Mouse (Mus musculus) E14TG2a.4 (cell line): ENCODE data around the gene C1rl.
"Not testable (repeated sequence)": the region's sequence is repeated elsewhere in the genome, so short reads cannot be mapped to it uniquely, and the experiment has no call there.

ENCODE experiments used
- CTCF ChIP-seq: conservative IDR thresholded peaks from 2 replicates; pipeline ENCODE4 v1.5.1; 2014; ENCODE audit warnings: low read length
- NANOG ChIP-seq: IDR thresholded peaks from 2 replicates; pipeline ENCODE4 v1.6.1; 2014; ENCODE audit warnings: borderline replicate concordance, low read length, mixed read lengths
- POU5F1 ChIP-seq: IDR thresholded peaks from 2 replicates; pipeline ENCODE4 v1.6.1; 2014; ENCODE audit warnings: low read length, borderline replicate concordance

DNA sequence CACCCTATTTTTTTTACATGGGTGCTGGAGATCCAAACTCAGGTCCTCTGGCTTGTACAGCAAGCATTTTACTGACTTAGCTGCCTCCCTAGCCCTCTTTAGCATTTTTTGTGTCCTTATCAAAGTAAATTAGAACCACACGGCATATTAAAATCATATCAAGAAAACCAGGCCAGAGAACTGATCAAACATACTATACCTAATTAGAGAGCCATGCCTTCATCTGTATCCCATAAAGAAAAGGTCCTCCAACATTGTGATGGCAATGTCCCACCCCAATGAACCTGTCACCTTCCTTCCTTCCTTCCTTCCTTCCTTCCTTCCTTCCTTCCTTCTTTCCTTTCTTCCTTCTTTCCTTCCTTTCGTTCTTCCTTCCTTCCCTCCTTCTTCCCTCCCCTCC lies 63.0 kb downstream of the C1rl start:
- TF ChIP-seq CTCF, NANOG, POU5F1: not testable (repeated sequence)
